Mouse (Mus musculus): Measurements from ENCODE around the gene Olfr659. TPM values are rescaled to one million over a fixed set of nuclear protein-coding genes. Genes with fewer than 3 reads are reported as not detected.

Olfr659 gene
- polyA plus RNA-seq (2012; rRNA removed; ENCODE audit: low replicate concordance), result not detected in 2 replicates

DNA sequence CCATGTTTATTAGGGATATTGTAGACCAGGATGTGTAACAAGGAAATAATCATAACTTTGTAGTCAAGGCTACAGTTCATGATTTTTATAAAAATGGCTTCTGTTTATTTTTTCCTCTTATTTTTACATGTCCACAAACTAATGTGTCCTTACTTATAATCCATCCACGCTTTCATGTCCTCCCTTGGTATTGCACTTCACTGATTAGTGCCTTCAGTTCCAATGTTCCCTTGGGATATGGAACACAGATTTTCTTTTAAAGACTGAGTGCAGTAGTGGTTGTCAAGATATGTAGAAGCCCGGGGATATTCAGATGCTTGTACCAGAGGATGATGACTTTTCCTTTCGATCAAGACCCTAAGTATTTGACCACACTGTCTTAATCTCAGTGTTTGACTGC, at the start of gene Olfr659:
Olfr659 (plus strand) TSS at position 301 of the 400 bp plus-strand sequence.

DNA sequence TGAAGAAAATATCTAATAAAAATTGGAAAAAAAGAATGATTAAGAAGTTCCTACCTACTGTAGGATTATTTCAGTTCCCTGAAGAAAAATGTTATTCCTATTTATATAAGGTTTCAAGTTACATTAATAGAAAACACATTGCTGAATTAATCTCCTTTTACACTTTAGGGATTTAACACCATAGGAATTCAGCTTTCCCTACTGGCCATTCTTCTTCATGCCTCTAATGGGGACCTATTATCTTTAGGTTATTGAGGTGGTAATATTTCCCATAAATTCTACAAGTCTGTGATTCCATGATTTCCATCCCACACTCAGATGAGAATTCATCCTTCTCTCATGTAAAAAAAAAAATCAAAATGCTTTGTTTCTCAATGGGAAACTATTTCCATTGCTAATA, 42.1 kb upstream of the Olfr659 start, which contains the start of gene Olfr657:
Olfr657 (plus strand) TSS at position 301 of the 400 bp plus-strand sequence.

DNA sequence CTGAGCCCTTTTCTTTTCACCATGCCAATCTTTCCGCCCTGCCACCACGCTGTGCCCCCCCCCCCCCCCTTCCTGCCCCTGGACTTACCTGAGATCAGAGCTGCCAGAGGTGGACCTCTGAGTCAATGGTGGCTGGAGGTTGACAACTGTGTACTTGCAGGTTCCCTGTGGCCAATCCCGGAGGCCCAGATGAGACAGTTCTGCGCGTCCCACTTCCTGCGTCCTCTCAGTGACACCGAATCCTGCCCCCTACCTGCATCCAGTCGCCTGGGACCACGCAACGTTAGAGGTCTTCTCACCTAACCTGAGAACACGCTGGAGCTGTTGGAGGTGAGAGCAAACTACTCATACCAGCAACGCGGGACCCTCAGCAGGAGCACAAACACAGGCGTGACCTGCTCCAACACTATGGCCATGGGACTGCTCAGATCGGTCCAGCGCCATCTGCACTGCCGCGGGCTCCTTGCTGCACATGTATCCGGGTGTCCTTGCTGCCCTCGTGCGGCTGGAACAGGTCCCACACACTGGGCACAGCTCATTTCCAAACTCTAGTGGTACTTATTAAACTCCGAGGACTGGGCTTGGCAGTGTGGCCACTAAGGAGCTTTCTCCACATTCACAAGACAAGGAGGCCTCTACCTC, 19.6 kb upstream of the Olfr659 start, which contains the start of gene Olfr658:
Olfr658 (minus strand) TSS at position 465 of the 642 bp plus-strand sequence.

DNA sequence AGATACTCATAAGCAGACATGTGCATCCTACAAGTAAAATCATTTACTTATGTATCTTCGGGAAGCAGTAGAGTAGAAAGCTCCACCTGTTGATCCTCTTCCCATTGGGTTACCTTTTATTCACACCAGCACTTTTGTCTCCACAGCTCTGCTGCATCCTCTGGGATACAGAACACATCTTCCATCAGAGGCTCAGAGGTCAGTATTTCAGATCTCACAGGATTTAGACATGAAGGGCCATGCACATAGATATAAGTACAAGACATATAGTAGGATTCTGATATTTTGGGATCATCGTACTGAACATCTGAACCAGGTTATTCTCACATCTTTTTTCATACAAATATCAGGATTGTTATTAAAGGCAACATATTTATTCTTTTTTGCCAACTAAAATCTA, 19.6 kb downstream of the Olfr659 start, which contains the start of gene Olfr661:
Olfr661 (plus strand) TSS at position 301 of the 400 bp plus-strand sequence.

Other genes with a start within 250 kb of the Olfr659 start
- gene Trim30a, start 201.6 kb upstream of the Olfr659 start, polyA plus RNA-seq (2012; rRNA removed; ENCODE audit: low replicate concordance), result 6.5 and 7.6 TPM in 2 replicates
- gene Trim30d, start 158.9 kb upstream of the Olfr659 start, polyA plus RNA-seq (2012; rRNA removed; ENCODE audit: low replicate concordance), result 1.8 and 2.5 TPM in 2 replicates
- not detected in 2 replicates for gene Olfr651, start 116.6 kb upstream of the Olfr659 start, polyA plus RNA-seq (2012; rRNA removed; ENCODE audit: low replicate concordance)
- not detected in 2 replicates for gene Olfr652, start 105.9 kb upstream of the Olfr659 start, polyA plus RNA-seq (2012; rRNA removed; ENCODE audit: low replicate concordance)
- not detected in 2 replicates for gene Olfr653, start 89.4 kb upstream of the Olfr659 start, polyA plus RNA-seq (2012; rRNA removed; ENCODE audit: low replicate concordance)
- not detected in 2 replicates for gene Olfr654, start 79.7 kb upstream of the Olfr659 start, polyA plus RNA-seq (2012; rRNA removed; ENCODE audit: low replicate concordance)
- not detected in 2 replicates for gene Olfr655, start 65.0 kb upstream of the Olfr659 start, polyA plus RNA-seq (2012; rRNA removed; ENCODE audit: low replicate concordance)
- gene Olfr656, start 52.8 kb upstream of the Olfr659 start, polyA plus RNA-seq (2012; rRNA removed; ENCODE audit: low replicate concordance), result not detected in 2 replicates
- not detected in 2 replicates for gene Olfr657, start 42.0 kb upstream of the Olfr659 start, polyA plus RNA-seq (2012; rRNA removed; ENCODE audit: low replicate concordance)
- 0.04 TPM in 1 of 2 replicates, not detected in the other for gene Olfr658, start 19.4 kb upstream of the Olfr659 start, polyA plus RNA-seq (2012; rRNA removed; ENCODE audit: low replicate concordance)
- not detected in 2 replicates for gene Olfr661, start 19.7 kb downstream of the Olfr659 start, polyA plus RNA-seq (2012; rRNA removed; ENCODE audit: low replicate concordance)
- not detected in 2 replicates for gene Usp17le, start 110.7 kb downstream of the Olfr659 start, polyA plus RNA-seq (2012; rRNA removed; ENCODE audit: low replicate concordance)
- gene Usp17lb, start 175.8 kb downstream of the Olfr659 start, polyA plus RNA-seq (2012; rRNA removed; ENCODE audit: low replicate concordance), result not detected in 2 replicates
- not detected in 2 replicates for gene Usp17la, start 190.3 kb downstream of the Olfr659 start, polyA plus RNA-seq (2012; rRNA removed; ENCODE audit: low replicate concordance)
- gene Olfr665, start 211.3 kb downstream of the Olfr659 start, polyA plus RNA-seq (2012; rRNA removed; ENCODE audit: low replicate concordance), result not detected in 2 replicates
- gene Olfr666, start 229.2 kb downstream of the Olfr659 start, polyA plus RNA-seq (2012; rRNA removed; ENCODE audit: low replicate concordance), result not detected in 2 replicates